Mouse (Mus musculus): ENCODE data around the gene Ovca2.
"Not testable (repeated sequence)": the region's sequence is repeated elsewhere in the genome, so short reads cannot be mapped to it uniquely, and the experiment has no call there.

Gene Ovca2

DNA sequence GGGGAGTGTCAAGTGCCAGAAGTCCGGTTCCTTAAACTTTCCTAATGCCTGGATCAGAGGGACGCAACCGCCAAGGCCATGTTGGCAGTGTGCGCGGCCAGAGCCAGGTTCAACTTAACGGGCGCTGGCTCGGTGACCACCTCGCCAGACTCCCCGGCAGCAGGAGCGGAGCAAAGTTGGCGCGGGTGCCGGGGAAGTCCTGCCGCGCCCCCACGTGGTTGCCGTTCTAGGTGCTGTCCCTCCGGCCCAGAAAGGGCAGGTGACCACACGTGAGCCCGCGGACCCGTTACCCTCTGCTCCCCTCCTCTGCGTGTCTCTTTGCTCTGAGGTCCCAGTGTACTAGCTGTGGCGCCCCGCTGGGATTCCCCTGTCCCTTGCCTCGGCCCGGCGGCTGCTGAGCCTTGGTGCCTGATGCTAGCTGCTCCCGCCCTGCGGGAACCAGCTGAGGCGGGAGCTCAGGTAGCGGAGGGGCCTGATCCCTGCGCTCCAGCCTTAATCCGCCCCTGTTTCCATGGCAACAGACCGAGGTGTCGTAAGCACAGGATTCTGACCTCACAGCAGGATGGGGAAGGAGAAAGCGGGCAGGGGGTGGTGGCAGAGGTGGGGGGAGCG, 16.3 kb upstream of the Ovca2 start:
- DNase-seq (ENCODE audit: low read depth, low spot score): peak; percentile 86

DNA sequence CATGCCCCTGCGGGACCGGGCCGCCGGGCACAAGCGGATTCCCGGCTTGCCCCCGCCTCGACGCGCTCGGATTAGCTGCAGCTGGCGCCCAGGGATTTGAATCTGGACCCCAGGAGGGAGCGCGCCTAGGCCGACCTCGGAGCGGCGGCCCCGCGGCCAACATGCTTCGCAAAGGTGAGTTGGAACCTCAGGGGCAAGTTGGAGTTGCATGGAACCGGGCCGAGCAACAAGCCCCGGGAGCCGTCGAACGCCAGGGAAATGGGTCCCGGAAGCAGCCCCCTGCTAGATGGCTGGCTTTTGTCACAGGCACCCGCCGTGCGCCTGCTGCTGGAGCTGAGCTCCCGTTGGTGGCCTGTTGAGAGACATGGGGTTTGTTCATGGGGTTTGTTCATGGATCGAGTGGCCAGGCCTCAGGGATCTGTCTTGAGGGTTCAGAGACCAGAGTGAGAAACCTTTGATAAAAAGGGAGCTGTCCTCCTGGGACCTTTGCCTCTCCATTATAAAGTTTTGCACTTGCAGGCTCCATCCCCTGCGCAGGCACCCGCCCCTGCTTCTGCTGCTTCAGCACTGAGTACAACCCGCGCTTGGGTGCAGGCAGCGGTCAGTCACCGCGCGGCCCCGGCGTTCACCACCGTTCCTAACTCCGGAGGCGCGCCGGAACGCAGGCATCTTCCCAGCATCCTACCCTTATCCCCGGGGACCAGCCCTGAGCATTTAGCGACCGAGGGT, 15.7 kb upstream of the Ovca2 start:
- DNase-seq (ENCODE audit: low read depth, low spot score): no peak

DNA sequence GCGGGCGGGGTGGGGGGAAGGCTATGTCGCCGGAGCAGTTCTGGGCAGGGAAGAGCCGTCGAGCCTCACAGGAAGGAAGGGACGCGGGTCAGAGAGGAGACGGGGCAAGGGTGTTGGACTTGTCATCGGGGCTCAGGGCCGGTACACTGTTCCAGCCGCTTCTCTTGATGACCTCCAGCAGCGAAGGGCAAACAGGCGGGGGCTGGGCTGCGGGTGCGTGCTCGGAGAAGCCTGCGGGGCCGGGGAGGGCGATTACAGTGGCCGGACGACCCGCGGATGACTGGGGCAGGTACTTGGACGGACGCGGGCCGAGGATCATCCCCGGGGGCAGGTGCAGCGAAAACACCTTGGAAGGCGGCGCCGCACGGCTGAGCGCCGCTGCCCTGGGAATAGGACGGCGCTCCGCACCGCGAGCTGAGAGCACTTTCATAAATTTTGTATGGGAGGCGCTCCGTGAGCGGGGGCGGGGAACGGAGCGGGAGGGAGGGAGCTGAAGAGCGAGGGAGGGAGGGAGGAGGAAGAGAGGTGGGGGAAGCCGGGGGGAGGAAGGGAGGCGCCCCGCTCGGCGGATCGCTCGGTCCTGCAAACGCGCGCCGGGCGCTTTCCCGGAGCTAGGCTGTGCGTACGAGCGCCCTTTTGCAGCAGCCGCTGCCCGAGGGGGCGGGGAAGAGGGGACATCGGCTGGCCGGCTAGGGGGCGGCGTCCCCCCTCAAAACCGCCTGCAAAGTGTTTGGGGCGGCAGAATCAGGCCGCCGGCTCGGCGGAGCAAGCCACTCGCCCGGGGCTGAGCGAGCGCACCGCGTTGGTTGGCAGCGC, 14.8 kb upstream of the Ovca2 start, which contains the start of gene Rtn4rl1:
Gene Rtn4rl1, plus strand, starts transcription at position 528 of the 816 bp plus-strand sequence.
- DNase-seq (ENCODE audit: low read depth, low spot score): no peak

DNA sequence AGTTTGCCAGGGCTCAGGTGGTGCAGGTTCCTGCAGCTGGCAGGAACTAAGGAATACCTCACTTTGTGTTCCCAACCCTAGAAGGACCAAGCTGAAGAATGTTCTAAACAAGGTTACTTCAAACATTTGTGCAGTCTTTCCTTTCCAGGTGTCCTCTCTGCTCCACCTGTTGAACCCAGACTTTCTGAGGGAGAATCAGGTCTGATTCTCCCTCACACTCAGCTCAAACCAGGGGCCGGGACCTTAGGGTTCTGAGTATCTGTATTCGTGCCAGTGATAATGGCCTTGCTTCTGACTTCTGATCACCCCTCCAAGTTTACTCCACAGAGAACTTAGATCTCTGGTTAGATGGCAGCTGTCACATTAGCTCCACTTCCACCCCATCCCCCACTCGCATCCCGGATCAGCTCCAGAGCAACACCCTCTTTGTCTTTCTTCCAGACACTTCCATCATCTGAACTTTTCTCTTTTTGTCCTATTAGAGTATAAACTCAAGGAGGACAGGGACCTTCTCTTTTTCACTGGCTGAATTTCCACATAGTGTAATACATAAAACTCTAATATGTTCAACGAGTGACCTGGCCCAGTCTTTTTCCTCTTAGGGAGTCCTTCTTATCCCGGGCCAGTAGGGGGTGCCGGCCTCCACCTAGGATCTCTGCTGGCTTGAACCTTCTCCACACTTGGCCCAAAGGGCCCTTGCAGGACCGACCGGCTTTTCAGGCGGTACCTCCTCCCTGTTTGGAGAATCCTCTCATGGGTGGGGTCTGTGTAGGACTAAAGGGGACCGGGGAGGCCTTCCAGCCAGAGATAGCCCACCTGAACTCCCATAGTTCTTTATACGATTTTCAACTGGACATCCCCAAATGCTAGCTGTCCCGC, 13.9 kb upstream of the Ovca2 start:
- peak; percentile 74 for DNase-seq (ENCODE audit: low read depth, low spot score)

DNA sequence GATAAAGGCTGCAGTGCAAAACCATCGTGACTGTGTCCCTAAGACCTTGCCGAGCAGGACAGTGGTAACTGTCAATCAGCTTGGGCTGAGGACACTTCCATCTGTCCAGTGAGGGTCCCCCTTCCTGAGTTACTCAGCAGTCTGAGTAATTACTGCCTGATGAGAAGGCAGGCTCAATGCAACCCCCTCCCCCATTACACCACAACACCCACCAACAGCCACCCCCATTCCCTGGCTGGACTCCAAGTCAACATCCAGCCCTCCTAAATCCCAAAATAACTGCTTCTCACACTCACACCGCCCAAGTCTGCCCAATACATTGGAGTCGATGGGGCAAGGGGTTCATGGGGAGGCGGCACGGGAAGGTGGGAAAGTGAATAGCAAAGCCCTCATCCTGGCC, 13.2 kb upstream of the Ovca2 start:
- DNase-seq (ENCODE audit: low read depth, low spot score): no peak

DNA sequence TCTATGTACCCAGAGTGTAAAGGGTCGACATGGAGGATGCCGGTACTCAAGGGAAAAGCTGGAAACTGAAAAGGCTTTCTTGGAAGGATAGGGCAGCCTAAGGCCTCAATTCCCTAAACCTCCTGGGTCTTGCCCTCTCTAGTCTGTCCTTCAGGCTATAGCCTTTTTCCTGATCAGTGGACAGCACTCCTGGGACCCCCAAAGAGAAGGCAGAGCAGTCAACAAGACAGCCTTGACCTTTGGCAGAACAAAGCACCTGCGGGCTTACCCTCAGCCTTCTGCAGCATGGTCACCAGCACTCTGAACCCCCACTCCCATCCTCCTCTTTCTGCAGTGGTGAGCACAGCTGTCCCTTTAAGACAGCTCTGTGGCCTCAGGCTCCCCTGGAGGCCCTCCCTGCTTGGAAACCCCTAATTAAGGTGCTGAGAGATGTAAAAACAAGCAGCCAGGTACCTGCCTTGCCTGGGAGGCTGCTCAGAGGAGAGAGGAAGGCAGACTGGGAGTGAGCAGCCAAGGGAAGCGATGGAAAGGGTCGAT, 12.3 kb upstream of the Ovca2 start, which contains the start of gene Dph1:
Gene Dph1, minus strand, starts transcription at position 337 of the 537 bp plus-strand sequence.
- DNase-seq (ENCODE audit: low read depth, low spot score): no peak

DNA sequence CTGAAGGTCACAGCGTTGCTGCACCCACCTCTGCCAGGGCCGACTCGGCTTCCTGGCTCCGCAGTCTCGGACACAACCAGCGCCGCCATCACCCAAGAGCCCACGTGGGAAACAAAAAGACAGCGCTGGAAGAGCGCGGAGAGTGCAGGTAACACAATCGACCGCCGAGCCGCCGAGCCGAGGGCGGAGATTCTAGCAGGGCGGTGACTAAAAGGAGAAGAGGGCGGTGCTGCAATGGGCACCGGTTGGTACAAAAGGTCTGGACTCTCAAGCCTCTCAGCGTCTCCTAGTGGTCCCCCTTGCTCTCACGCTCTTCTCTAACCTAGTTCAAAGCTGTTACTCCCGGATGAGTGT, 11.7 kb upstream of the Ovca2 start:
- DNase-seq (ENCODE audit: low read depth, low spot score): peak; percentile 86

DNA sequence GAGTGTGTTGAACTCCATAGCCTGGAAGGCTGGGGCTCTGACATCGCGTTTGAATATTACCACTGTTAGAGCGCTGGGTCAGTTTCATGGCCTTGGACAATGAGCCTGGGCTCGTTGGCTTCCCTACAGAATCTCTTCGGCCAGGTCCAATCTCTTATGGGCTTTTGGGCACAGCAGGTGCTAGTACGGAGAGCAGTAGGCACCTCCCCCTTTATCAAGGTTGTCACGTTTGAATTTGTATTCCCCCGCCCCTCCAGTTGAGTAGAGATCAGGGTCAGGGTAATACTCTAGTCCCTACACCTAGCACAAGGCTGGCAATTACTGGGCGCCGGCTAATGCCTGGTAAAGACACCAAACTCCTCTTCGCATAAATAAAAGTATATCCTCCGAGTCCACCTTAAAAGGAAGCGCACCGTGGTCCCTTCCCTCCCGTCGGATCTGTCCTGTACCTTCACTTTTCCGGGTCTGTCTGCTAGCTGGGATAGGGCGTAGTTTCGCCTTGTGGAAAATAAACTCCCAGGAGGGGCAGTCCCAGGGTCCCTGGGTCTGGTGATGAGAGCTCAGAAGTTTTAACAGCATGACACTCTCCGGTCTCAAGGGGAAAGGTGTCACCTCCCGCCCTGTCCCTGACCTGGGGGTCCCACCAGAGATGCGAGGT, 11.2 kb upstream of the Ovca2 start:
- no peak for DNase-seq (ENCODE audit: low read depth, low spot score)

DNA sequence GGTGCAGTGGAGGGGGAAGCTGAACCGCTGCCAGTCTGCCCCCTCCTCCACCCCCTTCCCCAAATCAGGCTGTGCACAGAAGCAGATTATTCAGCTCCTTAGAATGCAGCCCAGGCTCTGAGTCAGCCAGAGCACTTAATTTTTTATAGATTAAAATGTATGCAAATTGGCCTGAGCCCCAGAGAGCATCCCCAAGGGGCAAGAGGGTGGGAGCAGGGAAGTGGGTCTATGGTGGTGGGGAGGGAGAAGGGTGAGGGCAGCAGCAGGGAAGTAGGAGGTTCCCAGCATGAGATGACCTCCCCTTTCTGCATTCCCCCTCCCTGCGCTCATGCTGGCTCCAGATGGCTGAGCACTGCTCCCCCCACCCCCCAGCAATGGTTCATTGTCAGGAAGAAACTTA, 6.4 kb upstream of the Ovca2 start:
- DNase-seq (ENCODE audit: low read depth, low spot score): no peak

DNA sequence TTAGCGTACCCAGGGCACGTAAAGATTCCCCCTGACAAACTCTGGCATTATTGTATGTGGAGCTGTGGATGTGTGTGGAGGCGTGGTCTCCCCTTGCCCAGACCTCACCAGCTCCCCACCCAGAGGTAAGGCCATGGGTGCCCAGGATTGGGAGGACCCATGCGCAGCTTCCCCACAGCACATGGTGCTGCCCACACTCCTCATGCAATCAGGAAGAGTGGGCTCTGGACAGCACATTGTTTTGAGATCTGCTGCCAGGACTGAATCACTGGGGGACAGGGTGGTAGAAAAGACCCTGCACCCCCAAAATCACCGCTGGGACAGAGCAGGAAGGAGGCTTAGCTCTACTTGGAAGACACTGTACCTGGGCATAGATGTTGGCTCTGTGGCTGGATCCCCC, 5.9 kb upstream of the Ovca2 start:
- no peak for DNase-seq (ENCODE audit: low read depth, low spot score)

DNA sequence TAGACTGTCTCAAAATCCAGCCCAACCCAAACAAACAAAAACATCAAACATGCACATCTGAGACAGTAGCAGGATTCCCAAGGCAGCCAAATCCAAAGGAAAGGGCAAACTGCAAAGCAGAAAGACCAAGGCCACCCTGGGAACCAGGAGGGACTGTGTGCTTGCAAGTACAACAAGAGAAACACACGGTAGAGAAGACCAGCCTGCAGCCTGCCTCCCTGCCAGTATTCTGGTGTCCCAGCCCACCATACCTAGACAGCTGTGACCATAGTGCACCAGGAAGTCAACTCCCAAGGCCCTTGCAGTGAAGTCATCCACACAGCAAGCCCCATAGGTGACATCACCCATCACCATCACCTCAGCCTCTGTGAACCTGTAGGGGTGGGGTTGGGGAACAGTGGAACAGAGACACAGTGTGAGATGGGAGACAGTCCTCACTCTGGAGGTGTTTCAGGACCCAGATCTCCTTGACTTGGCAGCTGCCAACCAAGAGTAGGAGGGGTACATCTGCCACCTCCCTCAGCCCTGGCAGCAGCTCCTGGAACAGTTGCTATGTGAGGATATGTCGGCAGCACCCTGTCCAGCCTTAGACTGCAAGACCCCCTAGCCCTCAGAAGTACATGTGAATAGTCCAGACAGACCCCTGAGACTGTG, 5.4 kb upstream of the Ovca2 start:
- DNase-seq (ENCODE audit: low read depth, low spot score): no peak

DNA sequence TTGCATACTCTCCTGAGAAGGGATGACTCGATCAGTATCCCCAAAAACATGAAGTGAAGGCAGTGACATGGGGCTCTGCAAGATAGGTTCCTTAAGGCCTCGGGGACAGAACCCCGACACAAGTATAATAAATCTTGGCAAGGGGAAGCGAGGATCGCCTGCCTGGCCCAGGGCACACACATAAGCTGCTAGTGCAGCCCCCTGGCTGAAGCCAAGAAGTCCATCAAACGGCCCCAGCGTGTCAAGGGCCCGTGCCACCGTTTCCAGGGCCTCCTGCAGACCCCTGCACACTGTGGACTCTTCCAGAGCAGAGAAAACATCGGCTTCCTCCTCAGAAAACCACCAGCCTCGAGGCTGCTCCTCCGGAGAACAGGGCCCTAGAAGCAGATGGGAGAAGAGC, 624 bp downstream of the Ovca2 start:
- DNase-seq (ENCODE audit: low read depth, low spot score): no peak

DNA sequence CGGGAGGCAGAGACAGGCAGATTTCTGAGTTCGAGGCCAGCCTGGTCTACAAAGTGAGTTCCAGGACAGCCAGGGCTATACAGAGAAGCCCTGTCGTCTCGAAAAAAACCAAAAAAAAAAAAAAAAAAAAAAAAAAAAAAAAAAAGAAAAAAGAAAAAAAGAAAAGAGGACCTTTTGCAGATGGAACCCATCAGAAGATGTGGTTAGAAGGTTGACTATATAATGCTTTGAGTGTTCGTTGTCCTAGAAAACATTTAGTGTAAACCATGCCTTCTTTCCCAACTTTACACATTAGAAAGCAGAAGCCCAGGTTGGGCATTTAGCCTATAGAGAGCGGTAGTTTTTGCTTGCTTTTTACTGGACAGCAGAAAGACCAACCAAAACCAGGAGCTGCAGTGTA, 4.1 kb downstream of the Ovca2 start:
- DNase-seq (ENCODE audit: low read depth, low spot score): not testable (repeated sequence)

DNA sequence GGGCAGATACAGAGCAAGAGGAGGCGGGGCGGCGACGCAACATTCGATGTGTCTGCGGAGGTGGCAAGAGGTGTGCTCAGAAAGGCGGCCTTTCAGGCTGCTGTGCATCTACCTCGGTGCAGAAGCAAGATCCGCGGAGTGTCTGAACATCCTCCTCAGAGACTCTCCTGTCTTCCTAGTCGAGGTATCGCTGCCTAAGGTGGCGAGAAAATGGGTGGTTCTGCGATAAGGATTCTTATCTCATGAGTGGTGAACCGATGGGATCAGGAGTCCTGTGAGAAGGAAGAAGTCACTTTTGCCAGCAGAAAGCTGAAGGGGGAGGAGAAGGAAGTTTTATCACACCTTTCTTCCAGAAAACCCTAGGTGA, 4.9 kb downstream of the Ovca2 start:
- DNase-seq (ENCODE audit: low read depth, low spot score): no peak

DNA sequence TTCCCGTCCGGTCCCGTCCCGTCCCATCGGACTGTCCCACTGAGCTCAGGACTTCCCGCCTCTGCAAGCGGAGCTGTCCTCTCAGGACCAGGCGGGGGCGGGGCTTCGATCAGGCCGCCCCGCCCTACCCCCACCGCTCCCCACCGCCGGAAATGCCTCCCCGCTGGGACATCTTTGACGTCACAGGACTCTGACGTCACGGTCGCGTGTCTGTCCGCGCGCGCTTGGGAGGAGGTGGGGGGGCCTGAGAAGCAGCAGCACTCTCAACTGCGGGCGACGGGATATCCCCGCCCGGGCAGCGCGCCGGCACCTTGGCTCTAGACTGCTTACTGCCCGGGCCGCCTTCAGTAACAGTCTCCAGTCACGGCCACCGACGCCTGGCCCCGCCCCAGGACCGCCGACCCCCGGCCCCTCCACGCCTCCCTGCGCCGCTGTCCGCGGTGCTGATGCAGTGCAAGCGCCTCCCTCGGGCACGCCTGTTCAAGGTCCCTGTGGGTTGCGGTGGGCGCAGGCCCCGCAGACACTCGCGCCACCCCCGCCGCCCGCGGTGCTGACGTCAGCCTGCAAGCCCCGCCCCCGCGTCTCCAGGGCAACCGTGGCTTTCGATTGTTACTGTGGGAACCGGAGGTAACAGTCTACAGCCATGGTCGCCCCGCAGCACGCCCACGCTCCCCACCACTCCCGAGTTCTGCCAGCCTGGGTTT, 5.4 kb downstream of the Ovca2 start:
- peak; percentile 84 for DNase-seq (ENCODE audit: low read depth, low spot score)

DNA sequence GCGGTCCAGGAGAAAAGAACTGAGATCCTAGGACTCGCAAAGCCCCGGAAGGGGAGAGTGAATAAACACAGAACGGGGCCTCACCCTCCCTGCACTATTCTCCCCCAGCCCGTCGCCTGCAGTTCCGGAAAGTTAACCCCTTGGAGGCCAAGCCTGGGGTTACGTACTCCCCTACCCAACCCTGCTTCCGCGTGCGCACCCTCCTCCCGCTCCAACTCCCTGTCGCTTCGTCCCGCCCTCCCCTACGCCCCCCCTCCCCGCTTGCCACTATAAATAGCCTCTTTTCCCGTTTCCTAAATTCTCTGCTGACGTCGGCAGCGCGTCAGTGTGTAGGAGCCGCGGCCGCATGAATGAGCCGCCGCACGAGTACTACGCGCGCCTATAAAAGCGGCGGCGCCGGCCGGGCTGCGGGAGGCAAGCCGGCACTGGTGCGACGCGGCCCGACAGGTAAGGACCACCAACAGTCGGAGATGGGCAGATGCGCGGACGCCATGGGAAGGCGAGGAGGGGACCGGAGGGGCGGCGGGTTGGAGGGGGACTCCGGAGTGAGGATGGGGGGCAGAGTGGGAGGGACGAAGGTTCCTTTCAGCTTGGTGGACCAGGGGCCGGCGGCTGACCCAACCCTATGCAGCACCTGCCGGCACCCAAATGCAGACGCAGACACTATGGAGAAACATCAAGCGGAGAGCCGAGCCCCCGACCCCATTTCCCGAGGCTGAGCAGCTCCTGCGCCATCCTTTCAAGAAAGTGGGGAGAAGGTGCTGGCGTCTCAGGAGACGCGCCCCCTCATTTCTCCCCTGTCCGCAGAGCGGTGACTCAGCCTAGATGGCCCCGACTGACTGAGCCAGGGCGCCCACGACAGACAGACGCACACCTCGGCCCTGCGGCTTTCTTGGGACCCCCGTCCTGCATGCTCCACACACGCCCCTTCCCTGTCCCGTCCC, 6.2 kb downstream of the Ovca2 start:
- DNase-seq (ENCODE audit: low read depth, low spot score): no peak

DNA sequence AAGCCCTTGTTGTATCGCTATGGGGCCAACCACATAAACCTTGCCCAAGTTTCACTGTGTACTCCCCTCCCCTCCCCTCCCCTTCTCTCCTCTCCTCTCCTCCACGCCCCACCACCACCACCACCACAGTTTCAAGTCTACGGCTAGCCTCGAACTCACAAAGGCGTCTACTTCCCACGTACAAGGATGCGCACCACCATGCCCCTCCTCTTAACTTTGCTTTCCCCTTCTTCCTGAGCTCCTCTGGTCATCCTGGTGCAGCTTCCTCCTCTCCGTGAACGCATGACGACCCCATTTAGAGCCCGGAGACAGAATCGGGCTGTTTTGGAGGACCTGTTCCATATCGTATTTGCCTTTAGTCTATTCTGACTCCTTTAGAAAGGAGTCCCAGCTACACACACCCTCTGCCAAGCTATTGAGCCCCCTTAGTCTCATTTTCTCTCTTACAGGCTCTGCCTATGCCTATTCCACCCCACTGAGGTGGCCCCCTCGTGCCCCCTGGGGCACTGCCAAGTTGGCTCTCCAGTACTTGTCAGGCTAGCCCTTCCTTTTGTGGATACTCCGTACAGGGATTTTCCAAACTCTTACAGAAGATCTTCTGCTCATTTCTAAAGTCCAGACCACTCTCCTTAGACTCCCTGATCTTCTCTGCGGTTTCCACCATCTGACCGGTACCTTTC, 7.3 kb downstream of the Ovca2 start:
- no peak for DNase-seq (ENCODE audit: low read depth, low spot score)

DNA sequence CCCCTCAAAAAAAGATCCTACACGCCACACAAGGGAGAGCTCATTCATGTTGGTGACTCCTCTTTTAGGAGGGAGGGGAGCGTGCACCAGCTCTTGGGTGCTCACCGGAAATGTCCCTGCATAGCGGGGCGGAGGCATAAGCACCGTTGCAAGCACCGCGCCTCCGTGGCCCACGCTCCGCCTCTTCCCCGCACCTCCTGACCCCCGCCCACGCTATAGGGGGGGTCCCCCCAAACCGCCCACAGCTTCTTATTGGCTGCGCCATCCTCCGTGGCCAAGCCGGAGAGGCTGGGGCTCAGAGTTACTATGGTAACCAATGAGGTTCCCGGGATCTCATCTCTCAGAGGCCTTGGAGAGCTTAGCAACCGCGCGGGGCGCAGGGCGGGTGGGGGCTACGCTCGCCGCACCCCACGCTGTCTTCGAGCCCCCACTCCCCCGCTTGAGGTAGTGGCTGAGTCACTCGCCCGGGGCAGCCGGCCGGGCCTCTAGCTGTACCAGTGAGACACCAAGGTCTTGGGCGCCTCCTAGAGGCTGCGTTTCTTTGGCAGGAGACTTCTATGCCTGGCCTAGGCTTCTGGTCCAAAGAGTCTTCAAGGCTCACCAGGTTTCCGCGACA, 8.4 kb downstream of the Ovca2 start:
- DNase-seq (ENCODE audit: low read depth, low spot score): peak; percentile 88

Data from forelimb bud, embryonic 11.5 days (tissue).